Mouse (Mus musculus): ENCODE results near the gene Rictor.
"Not testable (repeated sequence)": the region's sequence is repeated elsewhere in the genome, so short reads cannot be mapped to it uniquely, and the experiment has no call there.

DNA sequence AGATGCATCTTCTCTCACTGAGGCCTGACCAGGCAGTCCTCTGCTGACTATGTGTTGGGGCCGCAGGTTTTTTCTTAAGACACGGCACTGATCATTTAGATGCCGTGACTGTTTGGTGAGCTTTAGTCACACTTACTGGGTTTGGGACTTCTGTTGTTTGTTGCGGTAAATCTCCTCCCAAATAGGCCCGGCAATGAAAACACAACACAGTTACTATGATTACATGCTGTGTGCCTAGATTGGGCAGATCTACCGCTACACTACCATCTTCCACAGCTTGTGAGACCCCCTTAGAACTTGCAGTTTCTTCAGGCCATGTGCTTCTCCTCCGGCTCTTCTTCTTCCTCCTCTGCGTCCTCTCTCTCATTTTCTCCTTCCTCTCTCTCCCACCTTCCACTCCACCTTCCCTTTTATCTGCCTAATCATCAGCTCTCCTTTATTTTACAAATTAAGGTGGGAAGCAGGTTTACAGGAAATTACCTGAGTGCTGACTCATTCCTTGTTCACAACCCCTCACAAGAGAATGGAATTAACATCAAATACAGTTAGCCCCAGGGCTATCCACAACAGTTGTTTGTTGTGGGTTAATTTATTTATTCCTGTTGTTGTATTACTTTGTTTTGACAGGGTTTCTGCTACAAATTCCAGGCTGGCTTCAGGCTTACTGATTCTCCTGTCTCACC is 38.3 kb downstream of the Rictor start:
- TF ChIP-seq CTCF (IDR thresholded peaks at IDR 0.05); EP300 (IDR thresholded peaks at IDR 0.05; ENCODE audit: insufficient read depth, low read depth, low read length): not testable (repeated sequence)
